Mouse (Mus musculus) kidney, adult 2 months (tissue): ENCODE measurements at regions not wholly inside any gene's neighbourhood (a gene's known extent, or its start where the extent isn't known, plus 50 kb on each side); places are given as distances from the start of the nearest gene placed in this dataset.

Experiments used
- CTCF ChIP-seq: fragments of 200-500 bp; conservative IDR thresholded peaks from 2 replicates; pipeline ENCODE4 v1.5.1; 2011; ENCODE audit warnings: low read depth, mild to moderate bottlenecking, control low read depth, low read length, moderate library complexity, mixed read lengths; ENCODE audit not compliant: insufficient read depth, insufficient read length
- POLR2A ChIP-seq: fragments of 200-500 bp; IDR thresholded peaks from one replicate; pipeline ENCODE4 v1.6.1; 2011; ENCODE audit warnings: low read depth, low read length, control low read depth

- TF ChIP-seq POLR2A = no peak
- TF ChIP-seq CTCF = no peak
Observed at GRCm38 (mm10) chr9:30716421-30717170, 205.7 kb downstream of the Adamts15 start.
